Mouse (Mus musculus): ENCODE measurements at regions not wholly inside any gene's neighbourhood (a gene's known extent, or its start where the extent isn't known, plus 50 kb on each side); places are given as distances from the start of the nearest gene placed in this dataset.
A peak's percentile ranks its signal among the peaks of the same experiment; 100 is the strongest.

GRCm38 (mm10) chr10:67339371-67339929 is 54.3 kb upstream of the Nrbf2 start:
- no peak for DNase-seq (ENCODE audit: extremely low spot score)

GRCm38 (mm10) chr10:67344722-67345121 is 59.6 kb upstream of the Nrbf2 start:
- no peak for DNase-seq (ENCODE audit: extremely low spot score)

GRCm38 (mm10) chr10:67350956-67351355 is 65.9 kb upstream of the Nrbf2 start:
- DNase-seq (ENCODE audit: extremely low spot score) = no peak

- DNase-seq (ENCODE audit: extremely low spot score) = no peak
Observed at GRCm38 (mm10) chr10:67360793-67361192, 75.7 kb upstream of the Nrbf2 start.

DNA sequence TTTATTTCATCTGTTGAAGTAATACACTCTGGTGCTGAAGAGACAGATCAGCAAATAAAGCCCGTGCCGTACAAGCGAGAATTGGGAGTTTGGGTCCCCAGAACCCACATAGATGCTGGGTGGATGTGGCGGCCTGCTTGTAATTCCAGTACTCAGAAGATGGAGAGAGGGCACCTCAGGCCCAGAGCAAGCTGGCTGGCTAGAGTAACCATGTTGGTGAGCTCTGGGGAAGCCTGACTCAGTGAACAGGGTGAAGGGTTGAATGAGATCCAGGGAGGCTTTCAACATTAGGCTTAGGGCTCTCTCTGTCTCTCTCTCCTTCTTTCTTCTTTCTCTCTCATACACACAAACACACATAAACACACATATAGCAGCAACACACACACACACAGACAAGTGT is 76.2 kb upstream of the Nrbf2 start:
- no peak for DNase-seq (ENCODE audit: extremely low spot score)

DNA sequence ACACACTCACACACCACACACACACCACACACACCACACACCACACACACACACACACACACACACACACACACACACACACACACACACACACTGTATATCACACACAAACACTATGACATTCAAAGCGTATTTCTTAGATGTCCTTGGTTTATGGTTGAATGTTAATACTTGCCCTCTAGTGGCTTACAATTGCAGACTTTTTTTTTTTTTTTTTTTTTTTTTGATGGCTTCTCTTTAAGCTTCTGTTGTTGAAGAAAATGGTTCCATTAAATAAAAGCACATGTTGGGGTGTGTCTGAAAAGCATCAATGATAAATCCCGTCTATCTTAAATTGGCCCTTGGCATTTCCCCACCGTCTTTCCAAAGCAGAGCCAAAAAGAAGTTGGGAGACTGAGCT is 79.5 kb upstream of the Nrbf2 start:
- DNase-seq (ENCODE audit: extremely low spot score) = no peak

DNA sequence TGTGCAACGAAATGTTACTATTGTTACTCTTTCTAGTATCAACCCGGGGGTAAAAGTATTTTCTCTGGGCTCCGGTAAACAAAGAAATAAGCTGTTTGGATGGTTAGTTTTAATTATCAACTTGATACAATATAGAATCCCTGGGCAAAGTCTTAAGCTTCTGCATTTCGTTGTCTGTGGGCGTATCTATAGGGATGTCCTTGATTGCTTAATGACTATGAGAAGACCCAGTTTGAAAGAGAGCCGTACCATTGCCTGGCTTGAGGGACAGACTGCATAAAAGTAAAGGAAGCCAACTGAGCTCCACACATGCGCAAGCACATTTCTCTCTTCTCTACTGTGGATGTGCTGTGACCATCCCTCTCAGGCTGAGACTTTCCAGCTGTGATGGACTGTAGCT is 80.1 kb upstream of the Nrbf2 start:
- DNase-seq (ENCODE audit: extremely low spot score) = no peak

GRCm38 (mm10) chr10:67372569-67373161 is 87.6 kb upstream of the Nrbf2 start:
- peak; percentile 19 for DNase-seq (ENCODE audit: extremely low spot score)

GRCm38 (mm10) chr10:67376638-67377037 is 91.5 kb upstream of the Nrbf2 start:
- DNase-seq (ENCODE audit: extremely low spot score) = no peak

- DNase-seq (ENCODE audit: extremely low spot score) = no peak
Observed at GRCm38 (mm10) chr10:67377643-67378223, 92.6 kb upstream of the Nrbf2 start.

DNA sequence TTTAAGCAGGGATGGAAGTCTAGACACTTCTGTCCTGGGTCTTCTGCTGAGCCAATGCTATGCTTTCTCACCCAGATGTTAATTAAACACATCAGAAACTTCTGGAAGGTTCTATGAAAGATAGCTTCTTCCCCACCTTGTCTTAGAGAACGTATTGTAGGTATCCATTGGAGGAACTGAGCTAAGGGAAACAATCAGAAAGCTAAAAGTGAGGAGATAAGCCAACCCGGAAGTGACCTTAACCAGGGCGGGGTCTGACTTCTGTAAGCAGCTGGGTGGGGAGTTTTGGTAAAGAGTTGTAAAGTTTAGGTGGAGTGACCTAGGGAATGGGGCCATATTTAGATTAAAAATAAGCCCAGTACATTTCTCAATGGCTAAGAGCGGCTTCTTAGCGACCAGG is 95.1 kb upstream of the Nrbf2 start:
- DNase-seq (ENCODE audit: extremely low spot score) = no peak

GRCm38 (mm10) chr10:67383352-67383751 is 98.2 kb upstream of the Nrbf2 start:
- DNase-seq (ENCODE audit: extremely low spot score) = no peak

DNA sequence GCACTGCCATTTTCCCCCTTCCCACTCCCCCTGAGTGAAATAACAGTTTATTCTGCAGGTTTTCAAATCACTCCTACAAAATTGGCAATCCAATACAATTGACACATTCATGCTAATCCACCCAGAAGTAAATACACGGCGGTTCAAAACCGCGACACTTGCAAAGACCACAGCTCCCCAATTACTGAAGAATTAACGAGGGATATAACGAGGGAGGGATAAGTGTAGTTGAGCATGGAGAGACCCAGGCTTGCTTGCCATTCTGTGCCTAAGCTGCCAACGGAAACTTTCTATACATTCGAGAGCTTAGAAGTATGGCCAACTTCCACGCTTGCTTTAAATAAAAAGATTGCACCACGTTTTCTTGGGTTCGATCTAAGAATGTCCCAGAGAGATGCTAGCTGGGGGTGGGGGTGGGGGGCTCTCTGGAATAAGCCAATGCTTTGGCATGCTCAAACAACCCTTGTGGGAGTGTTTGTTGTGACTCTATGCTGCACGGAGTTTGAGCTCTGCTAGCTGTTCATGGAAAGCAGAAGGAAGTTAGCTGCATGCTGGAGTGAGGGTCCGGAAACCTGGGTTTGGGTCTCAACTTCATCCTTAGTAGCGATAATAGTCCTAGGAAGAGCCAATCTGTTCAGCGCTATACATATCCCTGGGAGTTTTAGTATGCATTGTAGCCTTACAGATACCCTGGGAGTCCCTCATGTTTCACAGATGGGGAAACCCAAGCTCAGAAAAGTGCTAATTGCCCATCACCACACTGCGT is 98.9 kb upstream of the Nrbf2 start:
- no peak for DNase-seq (ENCODE audit: extremely low spot score)

DNA sequence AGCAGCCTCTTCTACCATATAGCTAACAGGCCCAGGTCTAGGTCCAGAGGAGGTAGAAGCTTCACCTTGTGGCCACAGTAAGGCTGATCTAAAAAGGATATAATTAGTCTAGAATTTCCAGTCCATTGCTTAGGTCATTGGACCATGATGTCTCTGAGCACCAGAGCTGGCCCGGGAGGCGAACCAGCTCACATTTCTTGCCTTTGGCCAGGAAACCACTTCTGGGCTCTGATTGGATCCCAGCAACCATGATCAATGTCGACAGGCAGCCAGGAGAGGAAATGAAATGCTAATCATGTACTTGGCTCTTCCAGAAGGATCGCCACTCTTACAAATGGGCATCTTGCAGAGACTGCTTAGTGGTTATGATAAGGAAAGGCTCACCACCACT is 99.5 kb upstream of the Nrbf2 start:
- DNase-seq (ENCODE audit: extremely low spot score) = no peak

DNA sequence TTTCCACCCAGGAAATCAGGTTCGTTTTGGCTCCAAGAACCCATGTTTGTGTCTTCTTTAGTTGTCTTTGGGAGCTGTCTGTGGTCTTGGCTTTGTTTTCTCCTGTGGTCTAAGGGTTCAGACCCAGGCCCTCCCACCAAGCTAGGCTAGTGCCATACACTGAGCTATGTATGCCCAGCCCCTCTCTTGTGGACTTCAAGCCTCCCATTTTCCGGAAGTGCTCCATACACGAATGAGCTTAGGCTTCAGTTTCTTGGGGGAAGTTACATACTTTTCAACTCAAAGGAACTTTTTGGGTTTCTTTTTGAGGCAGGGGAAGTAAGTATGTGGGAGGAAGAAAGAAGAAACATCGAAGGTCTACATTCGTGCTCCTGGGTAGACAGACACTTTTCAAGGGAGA is 100.9 kb upstream of the Nrbf2 start:
- DNase-seq (ENCODE audit: extremely low spot score) = no peak

DNA sequence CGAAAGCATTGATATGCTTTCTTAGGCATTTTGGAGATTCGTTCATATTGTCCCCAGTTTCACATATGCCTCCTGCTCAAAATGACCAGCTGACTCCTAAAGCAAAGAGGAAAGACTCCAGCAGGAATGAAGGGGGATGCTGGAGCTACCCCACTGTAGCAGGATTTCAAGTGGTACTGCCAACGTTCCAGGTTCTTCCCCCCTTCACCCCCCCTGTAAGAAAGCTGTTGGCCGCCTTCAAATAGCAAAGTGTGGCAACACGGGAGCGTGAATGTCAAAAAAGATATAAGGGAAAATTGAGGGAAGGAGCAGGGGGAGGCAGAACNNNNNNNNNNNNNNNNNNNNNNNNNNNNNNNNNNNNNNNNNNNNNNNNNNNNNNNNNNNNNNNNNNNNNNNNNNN is 103.7 kb upstream of the Nrbf2 start:
- DNase-seq (ENCODE audit: extremely low spot score) = no peak

DNA sequence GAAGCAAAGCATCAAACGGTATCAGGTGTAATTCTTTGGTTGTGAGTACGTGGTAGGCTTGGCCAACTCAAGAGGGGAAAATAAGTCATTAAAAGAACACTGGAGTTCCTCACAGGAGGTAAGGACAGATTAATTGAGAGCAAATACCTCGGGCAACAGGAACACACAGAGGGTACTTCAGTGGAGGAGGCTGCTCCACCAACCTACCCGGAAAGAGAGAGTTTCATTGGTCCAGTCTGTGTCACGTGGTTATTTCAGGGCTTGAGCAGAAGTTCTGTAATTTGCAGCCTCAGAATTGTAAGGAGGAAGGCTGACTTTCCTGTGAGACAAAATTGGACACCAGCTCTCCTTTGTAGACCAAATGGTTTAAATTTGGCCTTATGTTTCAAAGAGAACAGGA is 115.3 kb upstream of the Nrbf2 start:
- no peak for DNase-seq (ENCODE audit: extremely low spot score)

- peak; percentile 39 for DNase-seq (ENCODE audit: extremely low spot score)
Observed at GRCm38 (mm10) chr10:67401409-67401808, 116.3 kb upstream of the Nrbf2 start.

GRCm38 (mm10) chr10:67417529-67417928 is 117.7 kb upstream of the Egr2 start:
- DNase-seq (ENCODE audit: extremely low spot score) = no peak

- no peak for DNase-seq (ENCODE audit: extremely low spot score)
Observed at GRCm38 (mm10) chr10:67420761-67421160, 114.5 kb upstream of the Egr2 start.

- no peak for DNase-seq (ENCODE audit: extremely low spot score)
Observed at GRCm38 (mm10) chr10:67425407-67425806, 109.9 kb upstream of the Egr2 start.

- DNase-seq (ENCODE audit: extremely low spot score) = peak; percentile 15
Observed at GRCm38 (mm10) chr10:67427220-67427619, 108.1 kb upstream of the Egr2 start.

- DNase-seq (ENCODE audit: extremely low spot score) = no peak
Observed at GRCm38 (mm10) chr10:67430805-67431204, 104.5 kb upstream of the Egr2 start.
